Mouse (Mus musculus): ENCODE measurements around the gene Tmem109. TPM values are rescaled to one million over a fixed set of nuclear protein-coding genes. Genes with fewer than 3 reads are reported as not detected.

Gene Tmem109
- total and polyA plus RNA-seq, 3 experiments = 17.9 to 51.5 (median 32.9) TPM

GRCm38 (mm10) chr19:10846150-10846549, 35.7 kb downstream of the Tmem109 start:
- peak overlapping the region; percentile 41; the same call in 1 of the 2 replicates for H3K4me2 ChIP-seq (ENCODE audit: insufficient read depth, low read depth, poor library complexity, severe bottlenecking)
- TF ChIP-seq IRF4 (IDR thresholded peaks at IDR 0.05; ENCODE audit: low read depth, low read length) (no peak), PAX5 (IDR thresholded peaks at IDR 0.05; ENCODE audit: low read length) (no peak), NELFE (IDR thresholded peaks at IDR 0.05; ENCODE audit: low read depth, low read length) (no peak)
- in situ Hi-C loops (cut with MboI; ENCODE audit: low pct_ligation_motif_present, low pct_unique_long_range_greater_than_20kb, low sequenced_read_pairs) (no loop called here), dilution Hi-C loops (cut with MboI; ENCODE audit: extremely low pct_ligation_motif_present, extremely low pct_unique_long_range_greater_than_20kb, low sequenced_read_pairs) (no loop called here)
- H3K9me3 ChIP-seq (replicated peaks; ENCODE audit: low read length) = no peaks in the 10 kb centered on the region
- H3K4me3 ChIP-seq (replicated peaks in 1 of 3; ENCODE audit: low read depth in 2 of 3, low read length in 2 of 3, poor library complexity in 1 of 3) = peak overlapping the region in 2 of 3 experiments; percentile 26 to 36
- H3K27me3 ChIP-seq (replicated peaks) = no peaks in the 10 kb centered on the region
- no peak for DNase-seq (ENCODE audit: extremely low read depth)
- peaks cover 27% of the 10 kb centered on the region for H3K79me2 ChIP-seq (replicated peaks; ENCODE audit: control insufficient read depth, extremely low read depth, insufficient read depth, poor library complexity, severe bottlenecking)
- H3K36me3 ChIP-seq (replicated peaks in 1 of 2; ENCODE audit: control insufficient read depth in 1 of 2, insufficient read depth in 1 of 2, low read length in 1 of 2) = peaks cover 29 to 62% of the 10 kb centered on the region in 2 experiments
- peaks cover 15 to 52% of the 10 kb centered on the region in 2 experiments for H3K4me1 ChIP-seq (ENCODE audit: control insufficient read depth in 1 of 2, insufficient read depth in 2 of 2)
- H3K9ac ChIP-seq (ENCODE audit: insufficient read depth, low read depth) = no peak overlapping the region
- H3K27ac ChIP-seq (ENCODE audit: insufficient read depth, low read depth) = peak overlapping the region; percentile 35; the same call in 1 of the 2 replicates

DNA sequence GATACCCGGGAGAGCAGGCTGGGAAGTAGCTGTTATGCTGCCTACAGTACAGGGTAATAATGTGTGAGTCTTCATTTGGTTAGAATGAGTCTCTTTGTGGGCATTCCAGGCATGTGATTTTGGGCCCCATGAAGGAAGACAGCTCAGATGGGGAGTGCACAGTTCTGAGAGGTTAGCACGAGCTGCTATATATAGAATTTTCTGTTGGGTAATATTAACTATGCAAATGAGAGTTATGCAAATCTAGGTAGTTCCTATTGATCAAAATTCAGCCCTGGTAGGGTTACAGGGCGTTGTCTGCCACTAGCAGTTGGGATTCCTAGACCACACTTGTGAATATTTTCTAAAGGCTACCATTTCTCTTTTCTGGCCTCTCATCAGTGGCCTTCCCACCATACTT, 36.3 kb downstream of the Tmem109 start:
- peak; percentile 86 for TF ChIP-seq EP300 (IDR thresholded peaks at IDR 0.05; ENCODE audit: low read length)
- TF ChIP-seq GABPA (IDR thresholded peaks at IDR 0.05; ENCODE audit: insufficient replicate concordance, low read depth, low read length) = no peak
- TF ChIP-seq SIN3A (IDR thresholded peaks at IDR 0.05; ENCODE audit: low read length) = peak; percentile 82
- peak; percentile 100 for TF ChIP-seq BHLHE40 (IDR thresholded peaks at IDR 0.05; ENCODE audit: low read depth, low read length)
- no peak for TF ChIP-seq USF2 (conservative IDR thresholded peaks at IDR 0.05; ENCODE audit: low read depth, low read length)
- no peak for TF ChIP-seq POLR2AphosphoS2 (IDR thresholded peaks at IDR 0.05; ENCODE audit: low read depth, low read length)
- peak; percentile 88; the same call in 1 of the 2 replicates for TF ChIP-seq MAZ (IDR thresholded peaks at IDR 0.05; ENCODE audit: low read depth, low read length)
- no peak for TF ChIP-seq UBTF (IDR thresholded peaks at IDR 0.05; ENCODE audit: low read depth, low read length)
- TF ChIP-seq ELF1 (IDR thresholded peaks at IDR 0.05; ENCODE audit: low read depth, low read length) = peak; percentile 44; the same call in 1 of the 2 replicates
- peak; percentile 81 for TF ChIP-seq MAX (IDR thresholded peaks at IDR 0.05; ENCODE audit: low read length)
- TF ChIP-seq ETS1 (conservative IDR thresholded peaks at IDR 0.05; ENCODE audit: low read depth, low read length) = peak; percentile 100
- no peak for TF ChIP-seq KAT2A (IDR thresholded peaks at IDR 0.05; ENCODE audit: insufficient replicate concordance, low read length)
- peak; percentile 82 for TF ChIP-seq MYC (IDR thresholded peaks at IDR 0.05; ENCODE audit: low read depth, low read length)
- TF ChIP-seq RAD21 (IDR thresholded peaks at IDR 0.05; ENCODE audit: low read depth, low read length) = no peak; the same call in 1 of the 2 replicates
- TF ChIP-seq MXI1 (IDR thresholded peaks at IDR 0.05; ENCODE audit: low read depth, low read length) = peak; percentile 77
- TF ChIP-seq TCF12 (IDR thresholded peaks at IDR 0.05; ENCODE audit: low read depth, low read length) = peak; percentile 79
- no peak for TF ChIP-seq PAX5 (IDR thresholded peaks at IDR 0.05; ENCODE audit: low read length)
- peak; percentile 85; the same call in 1 of the 2 replicates for TF ChIP-seq RCOR1 (conservative IDR thresholded peaks at IDR 0.05; ENCODE audit: low read depth, low read length)
- peak; percentile 87 for TF ChIP-seq IRF4 (IDR thresholded peaks at IDR 0.05; ENCODE audit: low read depth, low read length)
- 0 out of 2 replicates have a peak, but pooled peaks have one; percentile 42 for TF ChIP-seq CHD2 (IDR thresholded peaks at IDR 0.05; ENCODE audit: low read length)
- TF ChIP-seq ZNF384 (IDR thresholded peaks at IDR 0.05; ENCODE audit: low read depth, low read length) = no peak
- TF ChIP-seq HCFC1 (IDR thresholded peaks at IDR 0.05; ENCODE audit: low read depth, low read length) = 0 out of 2 replicates have a peak, but pooled peaks have one; percentile 30
- TF ChIP-seq E2F4 (IDR thresholded peaks at IDR 0.05; ENCODE audit: insufficient replicate concordance, low read depth, low read length) = 0 out of 2 replicates have a peak, but pooled peaks have one; percentile 27
- TF ChIP-seq JUND (conservative IDR thresholded peaks at IDR 0.05; ENCODE audit: low read depth, low read length) = peak; percentile 78
- peak; percentile 17; the same call in 1 of the 2 replicates for TF ChIP-seq POLR2A (IDR thresholded peaks at IDR 0.05; ENCODE audit: low read depth, low read length)
- TF ChIP-seq CHD1 (IDR thresholded peaks at IDR 0.05; ENCODE audit: low read depth, low read length) = peak; percentile 26; the same call in 1 of the 2 replicates
- peak; percentile 56; the same call in 1 of the 2 replicates for TF ChIP-seq MAFK (IDR thresholded peaks at IDR 0.05; ENCODE audit: insufficient replicate concordance, low read length)
- peak; percentile 37; the same call in 1 of the 2 replicates for TF ChIP-seq JUN (IDR thresholded peaks at IDR 0.05; ENCODE audit: insufficient read depth, low read depth, low read length)
- TF ChIP-seq MEF2A (IDR thresholded peaks at IDR 0.05; ENCODE audit: borderline replicate concordance, low read depth, low read length) = peak; percentile 99
- TF ChIP-seq TBP (conservative IDR thresholded peaks at IDR 0.05; ENCODE audit: low read depth, low read length) = peak; percentile 86
- DNase-seq (ENCODE audit: extremely low read depth) = peak; percentile 85
- peak overlapping the region; percentile 20; the same call in 1 of the 2 replicates for H3K27ac ChIP-seq (ENCODE audit: insufficient read depth, low read depth)
- peaks cover 29% of the 10 kb centered on the region for H3K79me2 ChIP-seq (replicated peaks; ENCODE audit: control insufficient read depth, extremely low read depth, insufficient read depth, poor library complexity, severe bottlenecking)
- H3K27me3 ChIP-seq (replicated peaks) = no peaks in the 10 kb centered on the region
- no peak overlapping the region for H3K9ac ChIP-seq (ENCODE audit: insufficient read depth, low read depth)
- dilution Hi-C loops (cut with MboI; ENCODE audit: extremely low pct_ligation_motif_present, extremely low pct_unique_long_range_greater_than_20kb, low sequenced_read_pairs) (no loop called here), in situ Hi-C loops (cut with MboI; ENCODE audit: low pct_ligation_motif_present, low pct_unique_long_range_greater_than_20kb, low sequenced_read_pairs) (no loop called here)
- no peaks in the 10 kb centered on the region for H3K9me3 ChIP-seq (replicated peaks; ENCODE audit: low read length)
- H3K4me1 ChIP-seq (ENCODE audit: control insufficient read depth in 1 of 2, insufficient read depth in 2 of 2) = peaks cover 15 to 55% of the 10 kb centered on the region in 2 experiments
- peaks cover 26 to 56% of the 10 kb centered on the region in 2 experiments for H3K36me3 ChIP-seq (replicated peaks in 1 of 2; ENCODE audit: control insufficient read depth in 1 of 2, insufficient read depth in 1 of 2, low read length in 1 of 2)
- H3K4me2 ChIP-seq (ENCODE audit: insufficient read depth, low read depth, poor library complexity, severe bottlenecking) = peak overlapping the region; percentile 41; the same call in 1 of the 2 replicates
- H3K4me3 ChIP-seq (replicated peaks in 1 of 3; ENCODE audit: low read depth in 2 of 3, low read length in 2 of 3, poor library complexity in 1 of 3) = peak overlapping the region in 2 of 3 experiments; percentile 55 to 60
